Mouse (Mus musculus) midbrain, embryonic 11.5 days (tissue): ENCODE measurements at regions not wholly inside any gene's neighbourhood (a gene's known extent, or its start where the extent isn't known, plus 50 kb on each side); places are given as distances from the start of the nearest gene placed in this dataset. TPM values are rescaled to one million over a fixed set of nuclear protein-coding genes. Genes with fewer than 3 reads are reported as not detected.

Experiments used
- microRNA-seq: library from miRNA; unstranded; fragments of <30 nt; microRNA quantifications from one replicate; pipeline ENCODE4, GENCODE M21; 2017

Small RNA genes lying in the stretch of these regions (microRNA-seq; reads per million reads assigned to microRNA genes)
- not detected for gene Mir6343
